Mouse (Mus musculus) cerebellum, adult 9-11 months (tissue): Measurements from ENCODE around the gene Gfi1b.

Experiments
- DNase-seq: peaks from one replicate; pipeline ENCODE4 v3.0.0; 2022

The Gfi1b gene

GRCm38 (mm10) chr2:28597733-28598547 is 23.8 kb downstream of the Gfi1b start:
- no peak for DNase-seq

- no peak for DNase-seq
These were observed 24.8 kb downstream of the Gfi1b start for GRCm38 (mm10) chr2:28596998-28597397.

GRCm38 (mm10) chr2:28596021-28596420 is 25.8 kb downstream of the Gfi1b start:
- no peak for DNase-seq

- DNase-seq: peak; percentile 42
These were observed 29.0 kb downstream of the Gfi1b start for GRCm38 (mm10) chr2:28592809-28593208.

GRCm38 (mm10) chr2:28591479-28591878 is 30.3 kb downstream of the Gfi1b start:
- no peak for DNase-seq

- DNase-seq: no peak
These were observed 33.2 kb downstream of the Gfi1b start for GRCm38 (mm10) chr2:28588574-28588973.

- DNase-seq: no peak
These were observed 36.1 kb downstream of the Gfi1b start for GRCm38 (mm10) chr2:28585730-28586129.

- peak; percentile 77 for DNase-seq
These were observed 36.7 kb downstream of the Gfi1b start for GRCm38 (mm10) chr2:28585043-28585571.

GRCm38 (mm10) chr2:28583651-28584050 is 38.1 kb downstream of the Gfi1b start, which contains the start of gene Gtf3c5:
Gene Gtf3c5, minus strand, starts transcription at chr2:28583751.
- DNase-seq: no peak

- peak; percentile 88 for DNase-seq
These were observed 39.0 kb downstream of the Gfi1b start for GRCm38 (mm10) chr2:28582647-28583353.

GRCm38 (mm10) chr2:28578003-28578402 is 43.8 kb downstream of the Gfi1b start:
- DNase-seq: no peak

- no peak for DNase-seq
These were observed 45.0 kb downstream of the Gfi1b start for GRCm38 (mm10) chr2:28576815-28577214.

- no peak for DNase-seq
These were observed 46.4 kb downstream of the Gfi1b start for GRCm38 (mm10) chr2:28575341-28575740.

- DNase-seq: no peak
These were observed 51.9 kb downstream of the Gfi1b start for GRCm38 (mm10) chr2:28569903-28570302.

- DNase-seq: no peak
These were observed 55.2 kb downstream of the Gfi1b start for GRCm38 (mm10) chr2:28566545-28566944.

- no peak for DNase-seq
These were observed 57.4 kb downstream of the Gfi1b start for GRCm38 (mm10) chr2:28564380-28564779.

- no peak for DNase-seq
These were observed 58.0 kb downstream of the Gfi1b start for GRCm38 (mm10) chr2:28563830-28564229.

- no peak for DNase-seq
These were observed 58.5 kb downstream of the Gfi1b start, which contains the start of gene Cel for GRCm38 (mm10) chr2:28563303-28563702. Gene Cel, minus strand, starts transcription at chr2:28563403.
